Comparison of ENCODE assay signal across 11 mouse cellular contexts in genomic region chr13:3865648-3866354, GRCm38 (mm10). TPM values are rescaled to one million over a fixed set of nuclear protein-coding genes. Genes with fewer than 3 reads are reported as not detected.
DNase-seq lines count a peak whose midpoint lies in the region; ATAC-seq lines count a peak whose summit lies in the region.
"Had no signal": no experiment of that assay in that cellular context is flagged by ENCODE, and none has a peak within 500 bp of the region (broad histone marks: within the 10 kb centered on the region; RNA-seq: fewer than 3 reads in every experiment).

No protein-coding gene starts in this region.

- H3K27ac ChIP-seq in heart, embryonic 15.5 days = no peak overlapping the region
- H3K27ac ChIP-seq in limb, embryonic 10.5 days = peak overlapping the region; percentile 39; the same call in 1 of the 2 replicates
- H3K27ac ChIP-seq: embryonic facial prominence, embryonic 13.5 days had no signal

- peak; percentile 18; the same call in 1 of the 2 replicates for ATAC-seq in heart, embryonic 15.5 days (replicated peaks; ENCODE audit: insufficient number of reproducible peaks, insufficient read depth, low FRiP score, low read depth)

- no peaks in the 10 kb centered on the region for H3K27me3 ChIP-seq in heart, embryonic 15.5 days
- H3K27me3 ChIP-seq in limb, embryonic 10.5 days (ENCODE audit: low read depth, poor library complexity, severe bottlenecking) = no peaks in the 10 kb centered on the region
- H3K27me3 ChIP-seq: embryonic facial prominence, embryonic 13.5 days had no signal

- 0 out of 2 replicates have a peak, but pooled peaks cover 2% of the 10 kb centered on the region for H3K4me1 ChIP-seq in heart, embryonic 15.5 days (replicated peaks)
- no peaks in the 10 kb centered on the region for H3K4me1 ChIP-seq in limb, embryonic 10.5 days
- H3K4me1 ChIP-seq: embryonic facial prominence, embryonic 13.5 days had no signal

- no peak overlapping the region for H3K4me3 ChIP-seq in heart, embryonic 15.5 days
- no peak overlapping the region for H3K4me3 ChIP-seq in limb, embryonic 10.5 days
- H3K4me3 ChIP-seq: embryonic facial prominence, embryonic 13.5 days had no signal

- 67% methylated on average over 14 of the region's 14 CpGs for WGBS in heart, embryonic 15.5 days
- 81% methylated on average over 14 of the region's 14 CpGs for WGBS in limb, embryonic 10.5 days

- H3K9ac ChIP-seq in heart, embryonic 15.5 days = no peak overlapping the region
- H3K9ac ChIP-seq: embryonic facial prominence, embryonic 13.5 days had no signal

- no peak overlapping the region for H3K4me2 ChIP-seq in heart, embryonic 15.5 days
- H3K4me2 ChIP-seq: embryonic facial prominence, embryonic 13.5 days had no signal

- H3K9me3 ChIP-seq in heart, embryonic 15.5 days (replicated peaks) = no peaks in the 10 kb centered on the region
- H3K9me3 ChIP-seq in limb, embryonic 10.5 days (replicated peaks) = no peaks in the 10 kb centered on the region
- H3K9me3 ChIP-seq: embryonic facial prominence, embryonic 13.5 days; G1E had no signal

- peak; percentile 19 for DNase-seq in right cerebral cortex, adult 18-20 months
- no peak for DNase-seq in right cerebral cortex, postnatal 4 days
- DNase-seq in limb, embryonic 10.5 days (ENCODE audit: low spot score) = no peak
- DNase-seq in testis, postnatal 14 days (ENCODE audit: low spot score) = peak; percentile 29
- DNase-seq in frontal cortex, postnatal 14 days (ENCODE audit: low spot score in 2 of 2) = no peak
- no peak for DNase-seq in thymus, postnatal 25 days
- no peak for DNase-seq in layer of hippocampus, adult 11-12 months (ENCODE audit: low spot score)

- H3K36me3 ChIP-seq in heart, embryonic 15.5 days = no peaks in the 10 kb centered on the region
- no peaks in the 10 kb centered on the region for H3K36me3 ChIP-seq in limb, embryonic 10.5 days
- H3K36me3 ChIP-seq: embryonic facial prominence, embryonic 13.5 days; G1E had no signal

RNA-seq across cellular contexts. Expression of gene Calm5, which starts 11.8 kb away (rescaled TPM):
- not detected in 2 replicates for polyA plus RNA-seq in heart, embryonic 15.5 days (2015; fragmentation: Nextera tagmentation; extraction: Ambion mirVana)
- not detected in 2 replicates for polyA plus RNA-seq in limb, embryonic 10.5 days (2016; fragmentation: Nextera tagmentation; extraction: Ambion mirVana)
- polyA plus RNA-seq: embryonic facial prominence, embryonic 13.5 days; G1E; lung, embryonic 16.5 days had no signal

RNA-seq across cellular contexts. Expression of gene Calm4, which starts 28.2 kb away (rescaled TPM):
- polyA plus RNA-seq in heart, embryonic 15.5 days (2015; fragmentation: Nextera tagmentation; extraction: Ambion mirVana) = 0.20 and 0.64 TPM in 2 replicates
- not detected in 2 replicates for polyA plus RNA-seq in limb, embryonic 10.5 days (2016; fragmentation: Nextera tagmentation; extraction: Ambion mirVana)
- polyA plus RNA-seq: G1E; lung, embryonic 16.5 days had no signal

RNA-seq across cellular contexts. Expression of gene Net1, which starts 52.2 kb away (rescaled TPM):
- 36.8 and 40.1 TPM in 2 replicates for polyA plus RNA-seq in heart, embryonic 15.5 days (2015; fragmentation: Nextera tagmentation; extraction: Ambion mirVana)
- polyA plus RNA-seq in limb, embryonic 10.5 days (2016; fragmentation: Nextera tagmentation; extraction: Ambion mirVana) = 70.6 and 101 TPM in 2 replicates

RNA-seq across cellular contexts. Expression of gene Tubal3, which starts 52.3 kb away (rescaled TPM):
- polyA plus RNA-seq in heart, embryonic 15.5 days (2015; fragmentation: Nextera tagmentation; extraction: Ambion mirVana) = not detected in 2 replicates
- polyA plus RNA-seq in limb, embryonic 10.5 days (2016; fragmentation: Nextera tagmentation; extraction: Ambion mirVana) = not detected in 2 replicates
- polyA plus RNA-seq: embryonic facial prominence, embryonic 13.5 days; G1E; lung, embryonic 16.5 days had no signal

Comparison
In these comparisons a context has a peak if more than half of its experiments do, and no peak if none do; other contexts are left out.
1. DNase-seq: peak in right cerebral cortex, adult 18-20 months (single experiment) and testis, postnatal 14 days (single experiment); none in right cerebral cortex, postnatal 4 days (single experiment), limb, embryonic 10.5 days (single experiment), frontal cortex, postnatal 14 days (0 of 2), thymus, postnatal 25 days (single experiment) and layer of hippocampus, adult 11-12 months (single experiment).